Mouse (Mus musculus): ENCODE data around the gene Kit.

- TF ChIP-seq CTCF (IDR thresholded peaks at IDR 0.05; ENCODE audit: low read depth, low read length) (no peak), GATA1 (IDR thresholded peaks at IDR 0.05; ENCODE audit: borderline replicate concordance, low read length) (no peak), TAL1 (conservative IDR thresholded peaks at IDR 0.05; ENCODE audit: low read depth, low read length) (no peak), POLR2AphosphoS5 (IDR thresholded peaks at IDR 0.05; ENCODE audit: insufficient replicate concordance, low read depth, low read length) (no peak)
Observed at GRCm38 (mm10) chr5:75632846-75633640, 58.3 kb downstream of the Kit start.
